Mouse (Mus musculus): Measurements from ENCODE around the gene Ccdc74a.

DNA sequence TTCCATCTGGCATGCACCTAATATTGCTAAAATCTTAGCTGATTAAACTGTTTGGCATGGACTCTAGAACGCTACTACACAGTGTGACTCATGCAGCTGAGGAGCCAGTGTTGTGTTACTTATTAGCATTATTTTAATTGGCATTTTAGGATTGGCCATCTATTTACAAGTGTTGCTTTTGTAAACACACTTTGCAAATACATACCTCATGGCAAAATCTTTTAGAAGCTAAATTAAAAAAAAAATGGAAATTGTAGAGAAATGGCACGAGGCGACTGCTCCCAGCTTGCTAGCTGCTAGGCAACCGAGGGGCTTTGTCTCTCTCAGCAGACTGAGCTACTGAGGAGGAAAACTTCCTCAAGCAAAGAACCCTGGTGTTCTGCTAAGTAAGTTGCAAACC is 41.3 kb upstream of the Ccdc74a start:
- TF ChIP-seq CTCF (IDR thresholded peaks at IDR 0.05) = no peak
- no peak for TF ChIP-seq POLR2A (IDR thresholded peaks at IDR 0.05; ENCODE audit: insufficient read depth, low read depth, low read length)
- no peak for TF ChIP-seq EP300 (IDR thresholded peaks at IDR 0.05; ENCODE audit: insufficient read depth, low read depth, low read length)

Data from heart, adult 2 months (tissue).